Comparison of ENCODE assay signal across 15 mouse cellular contexts in the genomic region with DNA sequence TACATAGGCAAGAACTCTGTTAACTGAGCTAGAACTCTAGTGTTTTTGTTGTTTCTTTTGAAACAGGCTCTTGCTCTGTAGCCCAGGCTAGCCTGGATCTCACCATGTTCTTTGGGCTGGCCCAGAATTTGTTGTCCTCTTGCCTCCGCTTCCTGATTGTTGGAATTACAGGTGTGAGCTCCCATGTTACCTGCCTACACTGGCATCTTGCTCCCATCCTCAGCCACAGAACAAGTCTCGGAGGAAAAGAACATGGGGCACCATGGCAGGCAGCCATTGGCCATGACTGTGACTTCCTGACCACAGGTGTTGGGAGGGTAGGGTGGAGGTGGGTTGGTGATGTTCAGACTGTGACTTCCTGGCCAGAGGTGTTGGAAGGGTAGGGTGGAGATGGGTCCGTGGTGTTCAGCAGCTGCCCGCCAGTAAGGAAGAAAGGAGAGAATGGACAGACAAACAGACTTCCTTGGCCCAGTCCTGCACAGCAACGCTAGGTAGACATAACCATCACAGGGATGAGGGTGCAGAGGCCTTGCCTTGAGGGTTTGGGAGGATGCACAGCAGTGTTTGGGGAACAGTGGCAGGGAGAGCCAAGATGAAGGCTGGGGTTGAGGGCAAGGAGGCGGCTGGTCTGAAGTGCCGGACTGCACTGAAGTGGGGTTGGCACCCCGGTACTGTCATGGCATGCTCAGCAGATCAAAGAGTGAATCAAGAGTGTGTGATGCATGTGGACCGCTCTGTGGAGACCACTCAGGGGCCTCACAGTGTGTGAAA. TPM values are rescaled to one million over a fixed set of nuclear protein-coding genes. Genes with fewer than 3 reads are reported as not detected.
A peak's percentile ranks its signal among the peaks of the same experiment; 100 is the strongest.
DNase-seq lines count a peak whose midpoint lies in the region; ATAC-seq and TF ChIP-seq lines count a peak whose summit lies in the region.
"Had no signal": no experiment of that assay in that cellular context is flagged by ENCODE, and none has a peak within 500 bp of the region (broad histone marks: within the 10 kb centered on the region; RNA-seq: fewer than 3 reads in every experiment).

No protein-coding gene starts in this region.

- H3K9me3 ChIP-seq in liver, embryonic 11.5 days (ENCODE audit: control insufficient read depth, low read length), result no peaks in the 10 kb centered on the region
- no peaks in the 10 kb centered on the region for H3K9me3 ChIP-seq in G1E (replicated peaks)
- H3K9me3 ChIP-seq in stomach, postnatal 0 days (ENCODE audit: control insufficient read depth, low read length), result no peaks in the 10 kb centered on the region
- no peaks in the 10 kb centered on the region for H3K9me3 ChIP-seq in kidney, embryonic 16.5 days (ENCODE audit: low read length)
- H3K9me3 ChIP-seq: limb, embryonic 13.5 days; lung, embryonic 15.5 days; midbrain, embryonic 12.5 days had no signal

- no peak overlapping the region for H3K27ac ChIP-seq in liver, adult 2 months (replicated peaks; ENCODE audit: insufficient read depth, low read depth, low read length)
- H3K27ac ChIP-seq in liver, embryonic 11.5 days (ENCODE audit: low read depth, low read length), result no peak overlapping the region
- H3K27ac ChIP-seq in stomach, postnatal 0 days (replicated peaks), result no peak overlapping the region
- H3K27ac ChIP-seq in kidney, embryonic 16.5 days (ENCODE audit: low read length), result no peak overlapping the region
- H3K27ac ChIP-seq: layer of hippocampus, adult 2 months; left cerebral cortex, adult 2 months; limb, embryonic 13.5 days; lung, embryonic 15.5 days; midbrain, embryonic 12.5 days had no signal

- peaks cover 5% of the 10 kb centered on the region for H3K4me1 ChIP-seq in liver, adult 2 months (ENCODE audit: control insufficient read depth, insufficient read depth, low read length)
- H3K4me1 ChIP-seq in liver, embryonic 11.5 days (replicated peaks; ENCODE audit: control insufficient read depth, insufficient read depth, low read length), result peaks cover 11% of the 10 kb centered on the region
- H3K4me1 ChIP-seq in G1E (ENCODE audit: insufficient read depth, low read depth, low read length), result peaks cover 61% of the 10 kb centered on the region
- H3K4me1 ChIP-seq in stomach, postnatal 0 days (replicated peaks; ENCODE audit: control insufficient read depth, insufficient read depth), result 0 out of 2 replicates have a peak, but pooled peaks cover 2% of the 10 kb centered on the region
- H3K4me1 ChIP-seq in kidney, embryonic 16.5 days (ENCODE audit: insufficient read depth, low read length), result peaks cover 12% of the 10 kb centered on the region

- H3K36me3 ChIP-seq in liver, adult 2 months (ENCODE audit: control insufficient read depth, insufficient read depth, low read length), result no peaks in the 10 kb centered on the region
- H3K36me3 ChIP-seq in liver, embryonic 11.5 days (ENCODE audit: control insufficient read depth, insufficient read depth, low read length), result peaks cover 13% of the 10 kb centered on the region
- H3K36me3 ChIP-seq in G1E (replicated peaks), result peaks cover 55% of the 10 kb centered on the region
- peaks cover 18% of the 10 kb centered on the region for H3K36me3 ChIP-seq in stomach, postnatal 0 days (ENCODE audit: control insufficient read depth, insufficient read depth, low read length)
- H3K36me3 ChIP-seq in kidney, embryonic 16.5 days (ENCODE audit: insufficient read depth, low read length), result peaks cover 29% of the 10 kb centered on the region

- WGBS in liver, adult 2 months, result 90% methylated on average over 9 of the region's 9 CpGs
- WGBS in liver, embryonic 11.5 days, result 88% methylated on average over 9 of the region's 9 CpGs
- 90% methylated on average over 9 of the region's 9 CpGs for WGBS in stomach, postnatal 0 days
- 86% methylated on average over 9 of the region's 9 CpGs for WGBS in kidney, embryonic 16.5 days

- no peaks in the 10 kb centered on the region for H3K27me3 ChIP-seq in liver, adult 2 months (ENCODE audit: control insufficient read depth, insufficient read depth, low read length)
- H3K27me3 ChIP-seq in liver, embryonic 11.5 days (replicated peaks; ENCODE audit: control insufficient read depth, insufficient read depth, low read length), result no peaks in the 10 kb centered on the region
- H3K27me3 ChIP-seq in G1E (ENCODE audit: insufficient read depth, low read length), result no peaks in the 10 kb centered on the region
- no peaks in the 10 kb centered on the region for H3K27me3 ChIP-seq in stomach, postnatal 0 days (ENCODE audit: control insufficient read depth, insufficient read depth, low read length)
- no peaks in the 10 kb centered on the region for H3K27me3 ChIP-seq in kidney, embryonic 16.5 days (ENCODE audit: insufficient read depth, low read length)
- H3K27me3 ChIP-seq: limb, embryonic 13.5 days; lung, embryonic 15.5 days; midbrain, embryonic 12.5 days had no signal

- no peak for DNase-seq in liver, adult 2 months (ENCODE audit: extremely low read depth, low read depth, low spot score)
- no peak for DNase-seq in liver, embryonic 11.5 days (ENCODE audit: low spot score)
- DNase-seq in B cell, adult 2 months, result peak; percentile 37 to 46
- no peak for DNase-seq in G1E (ENCODE audit: low spot score)
- DNase-seq in naive thymus-derived CD4-positive, alpha-beta T cell, adult 2 months (ENCODE audit: low read depth), result peak; percentile 82
- no peak for DNase-seq in stomach, postnatal 0 days (ENCODE audit: low spot score)
- DNase-seq: cerebellum, adult 8-10 months; kidney, adult 9 months had no signal

- TF ChIP-seq EP300 in stomach, postnatal 0 days (optimal IDR thresholded peaks at IDR 0.05), result no peak

- peak overlapping the region; percentile 5; the same call in 1 of the 2 replicates for H3K4me3 ChIP-seq in liver, adult 2 months (ENCODE audit: insufficient read depth, low read depth, low read length)
- H3K4me3 ChIP-seq in liver, embryonic 11.5 days (ENCODE audit: low read depth, low read length), result no peak overlapping the region
- H3K4me3 ChIP-seq in G1E (ENCODE audit: low read depth, low read length), result 0 out of 2 replicates have a peak overlapping the region, but pooled peaks have one; percentile 4
- no peak overlapping the region for H3K4me3 ChIP-seq in stomach, postnatal 0 days (ENCODE audit: low read depth, low read length)
- H3K4me3 ChIP-seq in kidney, embryonic 16.5 days (ENCODE audit: low read length), result no peak overlapping the region
- H3K4me3 ChIP-seq: layer of hippocampus, adult 2 months; left cerebral cortex, adult 2 months; limb, embryonic 13.5 days; lung, embryonic 15.5 days; midbrain, embryonic 12.5 days had no signal

- no peak for TF ChIP-seq CTCF in liver, adult 2 months (IDR thresholded peaks at IDR 0.05; ENCODE audit: low read depth, low read length)
- no peak for TF ChIP-seq CTCF in G1E (IDR thresholded peaks at IDR 0.05; ENCODE audit: low read depth, low read length)
- TF ChIP-seq CTCF in stomach, postnatal 0 days (IDR thresholded peaks at IDR 0.05; ENCODE audit: low read depth), result no peak

- H3K9ac ChIP-seq in liver, adult 2 months (ENCODE audit: low read depth, low read length), result no peak overlapping the region
- no peak overlapping the region for H3K9ac ChIP-seq in liver, embryonic 11.5 days (ENCODE audit: low read depth, low read length)
- H3K9ac ChIP-seq in stomach, postnatal 0 days (ENCODE audit: low read length), result no peak overlapping the region
- H3K9ac ChIP-seq in kidney, embryonic 16.5 days (replicated peaks; ENCODE audit: low read length), result no peak overlapping the region
- H3K9ac ChIP-seq: limb, embryonic 13.5 days; lung, embryonic 15.5 days; midbrain, embryonic 12.5 days had no signal

- TF ChIP-seq POLR2A in liver, adult 2 months (IDR thresholded peaks at IDR 0.05; ENCODE audit: extremely low read depth, insufficient read depth, low read length), result no peak

- ATAC-seq in liver, embryonic 11.5 days (replicated peaks; ENCODE audit: low FRiP score), result no peak
- no peak for ATAC-seq in G1E (ENCODE audit: extremely low read depth, insufficient number of reproducible peaks, low FRiP score, poor library complexity, severe bottlenecking)
- ATAC-seq in stomach, postnatal 0 days (ENCODE audit: low FRiP score, low TSS enrichment), result no peak
- no peak for ATAC-seq in kidney, embryonic 16.5 days (ENCODE audit: low FRiP score, low TSS enrichment)
- ATAC-seq: hindbrain, embryonic 16.5 days had no signal

- no peak overlapping the region for H3K4me2 ChIP-seq in liver, embryonic 11.5 days
- no peak overlapping the region for H3K4me2 ChIP-seq in stomach, postnatal 0 days (replicated peaks; ENCODE audit: low read depth)
- H3K4me2 ChIP-seq in kidney, embryonic 16.5 days (replicated peaks; ENCODE audit: low read depth, low read length), result no peak overlapping the region
- H3K4me2 ChIP-seq: limb, embryonic 13.5 days; lung, embryonic 15.5 days; midbrain, embryonic 12.5 days had no signal

- H3K79me2 ChIP-seq in liver, adult 2 months (ENCODE audit: control insufficient read depth, insufficient read depth, low read length), result peaks cover 7% of the 10 kb centered on the region; the same call in 1 of the 2 replicates

RNA-seq across cellular contexts. Expression of gene Trex1, which starts 6.9 kb away (rescaled TPM):
- 7.7 and 8.4 TPM in 2 replicates for total RNA-seq in liver, adult 2 months (2014; rRNA removed)
- 30.7 and 41.1 TPM in 2 replicates for polyA plus RNA-seq in liver, adult 2 months (2012; rRNA removed)
- 8.9 and 9.7 TPM in 2 replicates for polyA plus RNA-seq in liver, embryonic 11.5 days (2014; fragmentation: Nextera tagmentation; extraction: Ambion mirVana)
- 9.6 and 14.4 TPM in 2 replicates for total RNA-seq in G1E (2014; fragmentation: Nextera tagmentation)
- total RNA-seq in G1E (2017), result 12.2 and 19.6 TPM in 2 replicates
- polyA plus RNA-seq in G1E (2012), result 15.1 and 27.4 TPM in 2 replicates
- polyA plus RNA-seq in stomach, postnatal 0 days (2015; fragmentation: Nextera tagmentation; extraction: Ambion mirVana), result 13.3 and 15.8 TPM in 2 replicates
- polyA plus RNA-seq in kidney, embryonic 16.5 days (2015; fragmentation: Nextera tagmentation; extraction: Ambion mirVana), result 13.6 and 16.6 TPM in 2 replicates

RNA-seq across cellular contexts. Expression of gene Shisa5, which starts 14.3 kb away (rescaled TPM):
- total RNA-seq in liver, adult 2 months (2014; rRNA removed), result 20.8 and 23.8 TPM in 2 replicates
- 144 and 205 TPM in 2 replicates for polyA plus RNA-seq in liver, adult 2 months (2012; rRNA removed)
- 33.7 and 34.3 TPM in 2 replicates for polyA plus RNA-seq in liver, embryonic 11.5 days (2014; fragmentation: Nextera tagmentation; extraction: Ambion mirVana)
- total RNA-seq in G1E (2014; fragmentation: Nextera tagmentation) (17.1 and 24.2 TPM in 2 replicates), G1E (2017) (50.0 and 50.6 TPM in 2 replicates)
- polyA plus RNA-seq in G1E (2012), result 207 and 259 TPM in 2 replicates
- 168 and 181 TPM in 2 replicates for polyA plus RNA-seq in stomach, postnatal 0 days (2015; fragmentation: Nextera tagmentation; extraction: Ambion mirVana)
- polyA plus RNA-seq in kidney, embryonic 16.5 days (2015; fragmentation: Nextera tagmentation; extraction: Ambion mirVana), result 104 and 110 TPM in 2 replicates

RNA-seq across cellular contexts. Expression of gene Atrip, which starts 21.2 kb away (rescaled TPM):
- 5.1 and 5.4 TPM in 2 replicates for total RNA-seq in liver, adult 2 months (2014; rRNA removed)
- 9.2 and 10.3 TPM in 2 replicates for polyA plus RNA-seq in liver, adult 2 months (2012; rRNA removed)
- polyA plus RNA-seq in liver, embryonic 11.5 days (2014; fragmentation: Nextera tagmentation; extraction: Ambion mirVana), result 24.3 and 28.9 TPM in 2 replicates
- total RNA-seq in G1E (2014; fragmentation: Nextera tagmentation) (16.4 and 17.9 TPM in 2 replicates), G1E (2017) (18.1 and 22.8 TPM in 2 replicates)
- polyA plus RNA-seq in G1E (2012), result 8.5 and 9.2 TPM in 2 replicates
- polyA plus RNA-seq in stomach, postnatal 0 days (2015; fragmentation: Nextera tagmentation; extraction: Ambion mirVana), result 10.8 and 11.3 TPM in 2 replicates
- polyA plus RNA-seq in kidney, embryonic 16.5 days (2015; fragmentation: Nextera tagmentation; extraction: Ambion mirVana), result 26.7 and 30.7 TPM in 2 replicates

RNA-seq across cellular contexts. Expression of gene Ccdc51, which starts 29.6 kb away (rescaled TPM):
- 7.5 and 8.6 TPM in 2 replicates for total RNA-seq in liver, adult 2 months (2014; rRNA removed)
- 7.2 and 8.2 TPM in 2 replicates for polyA plus RNA-seq in liver, adult 2 months (2012; rRNA removed)
- 21.9 TPM in 2 replicates for polyA plus RNA-seq in liver, embryonic 11.5 days (2014; fragmentation: Nextera tagmentation; extraction: Ambion mirVana)
- total RNA-seq in G1E (2014; fragmentation: Nextera tagmentation), result 4.7 and 5.0 TPM in 2 replicates
- total RNA-seq in G1E (2017), result 16.0 and 16.8 TPM in 2 replicates
- polyA plus RNA-seq in G1E (2012), result 8.0 and 8.8 TPM in 2 replicates
- 8.9 and 9.9 TPM in 2 replicates for polyA plus RNA-seq in stomach, postnatal 0 days (2015; fragmentation: Nextera tagmentation; extraction: Ambion mirVana)
- polyA plus RNA-seq in kidney, embryonic 16.5 days (2015; fragmentation: Nextera tagmentation; extraction: Ambion mirVana), result 16.5 and 16.8 TPM in 2 replicates

RNA-seq across cellular contexts. Expression of gene Tma7, which starts 29.7 kb away (rescaled TPM):
- total RNA-seq in liver, adult 2 months (2014; rRNA removed), result 53.4 and 54.7 TPM in 2 replicates
- 23.3 and 24.4 TPM in 2 replicates for polyA plus RNA-seq in liver, adult 2 months (2012; rRNA removed)
- 716 and 742 TPM in 2 replicates for polyA plus RNA-seq in liver, embryonic 11.5 days (2014; fragmentation: Nextera tagmentation; extraction: Ambion mirVana)
- total RNA-seq in G1E (2014; fragmentation: Nextera tagmentation) (133 and 230 TPM in 2 replicates), G1E (2017) (413 and 422 TPM in 2 replicates)
- 429 and 438 TPM in 2 replicates for polyA plus RNA-seq in G1E (2012)
- polyA plus RNA-seq in stomach, postnatal 0 days (2015; fragmentation: Nextera tagmentation; extraction: Ambion mirVana), result 416 and 424 TPM in 2 replicates
- polyA plus RNA-seq in kidney, embryonic 16.5 days (2015; fragmentation: Nextera tagmentation; extraction: Ambion mirVana), result 494 and 537 TPM in 2 replicates

Comparison
In these comparisons a context has a peak if more than half of its experiments do, and no peak if none do; other contexts are left out.
1. H3K4me3 ChIP-seq: peak in liver, adult 2 months (single experiment) and G1E (single experiment); none in liver, embryonic 11.5 days (single experiment), stomach, postnatal 0 days (single experiment) and kidney, embryonic 16.5 days (single experiment).
2. DNase-seq: peak in B cell, adult 2 months (2 of 2) and naive thymus-derived CD4-positive, alpha-beta T cell, adult 2 months (single experiment); none in liver, adult 2 months (single experiment), liver, embryonic 11.5 days (single experiment), G1E (single experiment) and stomach, postnatal 0 days (single experiment).